Mouse (Mus musculus): ENCODE data around the gene Lcmt1.
A peak's percentile ranks its signal among the peaks of the same experiment; 100 is the strongest.

The Lcmt1 gene

GRCm38 (mm10) chr7:123360185-123360584, 9.4 kb upstream of the Lcmt1 start:
- no peak for DNase-seq (ENCODE audit: low spot score in 2 of 2)

- DNase-seq (ENCODE audit: low spot score in 2 of 2): no peak
Observed at GRCm38 (mm10) chr7:123361229-123361980, 8.2 kb upstream of the Lcmt1 start.

- DNase-seq (ENCODE audit: low spot score in 2 of 2): no peak
Observed at GRCm38 (mm10) chr7:123362806-123363205, 6.8 kb upstream of the Lcmt1 start.

GRCm38 (mm10) chr7:123363971-123364370, 5.6 kb upstream of the Lcmt1 start:
- DNase-seq (ENCODE audit: low spot score in 2 of 2): no peak

GRCm38 (mm10) chr7:123365876-123366741, 3.5 kb upstream of the Lcmt1 start:
- no peak for DNase-seq (ENCODE audit: low spot score in 2 of 2)

- no peak for DNase-seq (ENCODE audit: low spot score in 2 of 2)
Observed at GRCm38 (mm10) chr7:123366806-123367205, 2.8 kb upstream of the Lcmt1 start.

GRCm38 (mm10) chr7:123367218-123368150, 2.1 kb upstream of the Lcmt1 start:
- DNase-seq (ENCODE audit: low spot score in 2 of 2): no peak

- DNase-seq (ENCODE audit: low spot score in 2 of 2): no peak
Observed at GRCm38 (mm10) chr7:123368187-123368586, 1.4 kb upstream of the Lcmt1 start.

GRCm38 (mm10) chr7:123368778-123369746, 522 bp upstream of the Lcmt1 start:
- DNase-seq (ENCODE audit: low spot score in 2 of 2): peak; percentile 22 to 46

GRCm38 (mm10) chr7:123370700-123371099, 1.1 kb downstream of the Lcmt1 start:
- DNase-seq (ENCODE audit: low spot score in 2 of 2): no peak

GRCm38 (mm10) chr7:123371501-123371900, 1.9 kb downstream of the Lcmt1 start:
- no peak for DNase-seq (ENCODE audit: low spot score in 2 of 2)

GRCm38 (mm10) chr7:123377443-123378400, 8.1 kb downstream of the Lcmt1 start:
- DNase-seq (ENCODE audit: low spot score in 2 of 2): peak; percentile 85 to 88

- no peak for DNase-seq (ENCODE audit: low spot score in 2 of 2)
Observed at GRCm38 (mm10) chr7:123385693-123386407, 16.3 kb downstream of the Lcmt1 start.

GRCm38 (mm10) chr7:123389686-123390280, 20.2 kb downstream of the Lcmt1 start:
- DNase-seq (ENCODE audit: low spot score in 2 of 2): no peak

GRCm38 (mm10) chr7:123394271-123394670, 24.7 kb downstream of the Lcmt1 start:
- no peak for DNase-seq (ENCODE audit: low spot score in 2 of 2)

GRCm38 (mm10) chr7:123396900-123397299, 27.3 kb downstream of the Lcmt1 start:
- no peak for DNase-seq (ENCODE audit: low spot score in 2 of 2)

GRCm38 (mm10) chr7:123397369-123397768, 27.8 kb downstream of the Lcmt1 start:
- DNase-seq (ENCODE audit: low spot score in 2 of 2): no peak

GRCm38 (mm10) chr7:123397931-123398330, 28.3 kb downstream of the Lcmt1 start:
- DNase-seq (ENCODE audit: low spot score in 2 of 2): no peak
